Mouse (Mus musculus) kidney, adult 2 months (tissue): ENCODE data around the gene Fbxo41. TPM values are rescaled to one million over a fixed set of nuclear protein-coding genes. Genes with fewer than 3 reads are reported as not detected.

Experiments
- DNase-seq: peaks from one replicate; pipeline ENCODE4 v3.0.0; 2021
- H3K27ac ChIP-seq: fragments of 200-500 bp; 2 replicates; pipeline ENCODE4 v1.5.1; 2012; ENCODE audit warnings: low read depth, low read length, control low read depth, inconsistent platforms; ENCODE audit not compliant: insufficient read depth
- H3K27me3 ChIP-seq: fragments of 200-500 bp; replicated peaks from 2 replicates; pipeline ENCODE4 v1.6.1; 2012; ENCODE audit warnings: mild to moderate bottlenecking, moderate library complexity, low read length, inconsistent platforms; ENCODE audit not compliant: control insufficient read depth, insufficient read depth
- H3K36me3 ChIP-seq: fragments of 200-500 bp; 2 replicates; pipeline ENCODE4 v1.6.1; 2012; ENCODE audit warnings: mild to moderate bottlenecking, moderate library complexity, low read length, inconsistent platforms; ENCODE audit not compliant: control insufficient read depth, insufficient read depth
- H3K4me1 ChIP-seq: fragments of 200-500 bp; 2 replicates; pipeline ENCODE4 v1.6.1; 2011; ENCODE audit warnings: low read length; ENCODE audit not compliant: control insufficient read depth, insufficient read depth
- H3K4me3 ChIP-seq: fragments of 200-500 bp; 2 replicates; pipeline ENCODE4 v1.5.1; 2011; ENCODE audit warnings: mild to moderate bottlenecking, low read depth, low read length, control low read depth; ENCODE audit not compliant: insufficient read depth
- CTCF ChIP-seq: fragments of 200-500 bp; conservative IDR thresholded peaks from 2 replicates; pipeline ENCODE4 v1.5.1; 2011; ENCODE audit warnings: low read depth, mild to moderate bottlenecking, control low read depth, low read length, moderate library complexity, mixed read lengths; ENCODE audit not compliant: insufficient read depth, insufficient read length
- POLR2A ChIP-seq: fragments of 200-500 bp; IDR thresholded peaks from one replicate; pipeline ENCODE4 v1.6.1; 2011; ENCODE audit warnings: low read depth, low read length, control low read depth
- WGBS: fragments of 180-500 bp; shearing (Covaris S2); methylation state at CpG from one replicate; pipeline ENCODE4 v1.1.7; 2018; 5-methylcytosine and 5-hydroxymethylcytosine counted together
- polyA plus RNA-seq: library from polyadenylated mRNA; depleted of rRNA; stranded (reverse); fragments of >200 nt; gene quantifications from 2 replicates; pipeline ENCODE4 v1.2.3, GENCODE M21; 2012

Gene Fbxo41
- polyA plus RNA-seq, 1 experiment = 0.08 TPM

DNA sequence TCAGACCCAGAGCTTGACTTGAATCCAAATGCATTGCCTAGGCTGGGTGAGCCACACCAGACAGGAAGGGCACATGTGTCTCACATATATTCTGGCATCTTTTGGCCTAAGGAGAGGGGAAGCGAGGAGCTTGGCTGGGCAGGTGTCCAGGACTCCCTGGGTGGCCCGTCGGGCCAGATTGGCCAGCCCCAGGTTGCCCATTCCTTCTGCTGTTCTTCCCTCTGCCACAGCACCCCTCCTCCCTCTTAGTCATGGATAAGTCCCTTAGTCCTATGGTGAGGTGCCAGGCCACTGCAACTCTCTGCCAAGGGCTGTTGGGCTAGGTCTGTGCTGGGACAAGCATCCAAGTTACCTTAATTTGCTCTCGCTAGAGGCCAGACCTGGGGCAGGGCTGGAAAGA is 13.1 kb upstream of the Fbxo41 start:
- no peak overlapping the region for H3K4me3 ChIP-seq
- no peak overlapping the region for H3K27ac ChIP-seq
- no peaks in the 10 kb centered on the region for H3K4me1 ChIP-seq
- DNase-seq = no peak
- H3K27me3 ChIP-seq = peaks cover 14% of the 10 kb centered on the region
- no peak for TF ChIP-seq POLR2A
- no peak for TF ChIP-seq CTCF
- H3K36me3 ChIP-seq = no peaks in the 10 kb centered on the region
- WGBS = 82% methylated on average over 4 of the region's 4 CpGs

DNA sequence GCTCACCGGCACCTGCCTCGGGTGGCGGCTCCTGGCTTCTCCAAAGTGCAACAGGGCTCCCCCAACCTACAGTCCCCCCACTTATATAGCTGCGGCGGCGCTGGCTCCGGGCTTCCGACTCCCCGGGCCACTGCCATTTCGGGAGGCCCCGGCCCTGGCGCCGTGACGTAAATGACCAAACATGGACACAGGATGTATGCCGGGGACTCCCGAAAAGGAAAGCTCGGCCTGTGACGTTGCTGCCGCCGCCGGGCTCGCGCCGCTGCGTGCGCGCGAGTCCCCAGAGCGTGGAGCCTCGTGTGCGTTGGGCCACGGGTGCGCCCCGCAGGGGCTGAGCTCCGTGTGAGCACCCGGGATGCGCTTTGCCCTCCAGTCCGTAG is 10.7 kb upstream of the Fbxo41 start, which contains the start of gene Egr4:
Egr4 (minus strand) TSS at position 59 of the 380 bp plus-strand sequence.
- 1% methylated on average over 38 of the region's 38 CpGs for WGBS
- no peak for TF ChIP-seq CTCF
- no peak for TF ChIP-seq POLR2A
- H3K36me3 ChIP-seq = no peaks in the 10 kb centered on the region
- no peaks in the 10 kb centered on the region for H3K4me1 ChIP-seq
- H3K27ac ChIP-seq = no peak within 1 kb of the TSS
- H3K27me3 ChIP-seq = peaks cover 14% of the 10 kb centered on the region
- DNase-seq = no peak
- H3K4me3 ChIP-seq = no peak within 1 kb of the TSS

DNA sequence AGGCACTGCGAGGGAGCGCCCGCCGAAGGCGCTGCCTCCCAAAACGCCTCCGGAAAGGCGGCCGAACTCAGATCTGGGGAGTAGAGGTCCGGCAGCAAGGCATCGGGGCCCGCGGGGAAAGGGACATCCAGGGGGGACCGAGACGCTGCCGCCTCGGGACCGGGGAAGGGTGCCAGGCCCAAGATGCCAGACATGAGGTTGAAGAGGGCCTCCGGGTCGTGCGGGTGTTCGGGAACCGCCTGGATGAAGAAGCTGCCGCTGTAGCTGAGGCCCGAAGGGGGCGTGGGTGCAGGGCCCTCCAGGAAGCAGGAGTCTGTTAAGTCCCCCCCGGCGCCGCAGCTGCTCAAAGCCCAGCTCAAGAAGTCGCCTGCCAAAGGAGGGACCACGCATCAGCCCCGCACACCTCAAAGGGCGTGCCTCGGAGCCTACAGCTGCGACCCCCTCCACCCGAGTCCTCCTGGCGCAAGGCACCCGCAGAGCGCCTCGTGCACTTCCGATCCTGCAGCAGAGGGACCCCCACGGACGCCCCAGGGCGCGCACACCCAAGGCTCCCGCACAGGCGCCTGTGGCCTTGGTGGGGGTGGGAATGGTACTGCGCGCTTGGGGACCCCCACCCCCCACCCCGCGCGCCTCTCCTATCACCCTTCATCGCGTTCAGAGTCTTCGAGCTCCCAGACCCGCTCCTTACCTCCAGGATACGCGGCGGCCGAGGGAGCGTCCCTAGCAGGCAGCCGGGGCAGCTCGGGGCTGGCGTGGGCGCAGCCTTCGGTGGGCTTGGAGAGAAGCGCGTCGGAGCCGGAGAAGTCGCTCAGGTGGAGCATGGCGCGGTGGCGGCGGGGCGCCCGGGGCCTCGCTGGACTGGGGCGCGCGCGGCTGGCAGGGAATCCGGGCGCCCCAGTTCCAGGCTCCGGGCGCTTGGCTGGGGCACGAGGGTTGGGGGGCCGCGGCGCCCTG is 10.1 kb upstream of the Fbxo41 start:
- DNase-seq = no peak
- TF ChIP-seq CTCF (no peak), POLR2A (no peak)
- no peak overlapping the region for H3K27ac ChIP-seq
- peaks cover 14% of the 10 kb centered on the region for H3K27me3 ChIP-seq
- 2% methylated on average over 87 of the region's 90 CpGs for WGBS
- H3K36me3 ChIP-seq = no peaks in the 10 kb centered on the region
- H3K4me3 ChIP-seq = no peak overlapping the region
- no peaks in the 10 kb centered on the region for H3K4me1 ChIP-seq

DNA sequence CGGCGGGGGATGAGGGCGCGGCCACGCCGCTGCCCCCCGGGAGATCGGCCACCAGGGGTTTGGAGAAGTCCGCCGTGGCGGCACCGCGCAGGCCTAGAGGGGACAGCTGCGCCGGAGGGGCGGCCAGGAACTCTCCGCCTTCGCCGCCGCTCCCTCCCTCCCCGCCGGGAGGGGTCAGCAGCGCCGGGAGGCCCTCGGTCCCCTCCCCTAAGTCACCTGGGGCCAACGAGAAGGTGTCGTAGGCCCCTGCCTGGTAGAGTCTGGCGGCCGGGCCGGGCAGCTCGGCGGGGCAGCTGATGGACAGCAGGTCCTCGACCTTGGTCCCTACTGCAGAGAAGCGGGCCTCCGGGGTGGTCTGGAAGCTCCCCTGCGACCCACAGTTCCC is 9.3 kb upstream of the Fbxo41 start:
- Histone ChIP-seq H3K27ac (no peak overlapping the region), H3K4me3 (no peak overlapping the region), H3K36me3 (no peaks in the 10 kb centered on the region), H3K4me1 (no peaks in the 10 kb centered on the region), H3K27me3 (peaks cover 14% of the 10 kb centered on the region)
- no peak for DNase-seq
- no peak for TF ChIP-seq POLR2A
- TF ChIP-seq CTCF = no peak
- WGBS = under 1% methylated on average over 35 of the region's 36 CpGs

DNA sequence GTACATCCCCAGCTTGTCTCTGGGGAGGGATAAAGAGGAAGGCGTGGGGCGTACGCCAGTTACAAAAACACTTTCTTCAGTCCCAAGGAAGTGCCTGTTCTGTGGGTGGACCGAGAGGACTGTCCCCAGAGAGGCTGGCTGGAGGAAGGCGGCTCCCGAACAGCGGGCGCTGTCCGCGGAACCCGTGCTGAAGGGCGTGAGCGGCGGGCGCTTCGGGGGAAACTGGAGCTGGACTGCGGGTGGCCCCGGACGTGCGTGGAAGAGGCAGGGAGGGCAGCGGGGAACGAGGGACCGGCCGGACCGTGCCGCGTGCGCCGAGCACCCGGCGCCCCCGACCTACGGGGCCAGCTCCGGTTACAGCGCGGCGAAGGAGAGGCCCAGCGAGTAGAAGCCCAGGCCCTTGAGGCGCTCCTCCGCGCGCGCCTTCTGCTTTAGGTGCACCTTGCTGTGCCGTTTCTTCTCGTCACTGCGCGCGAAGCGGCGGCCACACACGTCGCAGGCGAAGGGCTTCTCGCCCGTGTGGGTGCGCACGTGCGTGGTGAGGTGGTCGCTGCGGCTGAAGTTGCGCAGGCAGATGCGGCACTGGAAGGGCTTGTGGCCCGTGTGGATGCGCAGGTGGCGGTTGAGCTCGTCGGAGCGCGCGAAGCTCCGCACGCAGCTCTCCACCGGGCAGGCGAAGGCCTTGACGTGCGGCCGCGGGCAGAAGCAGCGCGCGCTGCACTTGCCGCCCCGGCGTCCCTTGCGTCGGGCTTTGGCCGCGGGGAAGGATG is 8.7 kb upstream of the Fbxo41 start:
- peaks cover 14% of the 10 kb centered on the region for H3K27me3 ChIP-seq
- no peaks in the 10 kb centered on the region for H3K4me1 ChIP-seq
- WGBS = 1% methylated on average over 88 of the region's 88 CpGs
- no peak overlapping the region for H3K4me3 ChIP-seq
- no peak for TF ChIP-seq CTCF
- TF ChIP-seq POLR2A = no peak
- peak; percentile 34 for DNase-seq
- H3K36me3 ChIP-seq = no peaks in the 10 kb centered on the region
- no peak overlapping the region for H3K27ac ChIP-seq

DNA sequence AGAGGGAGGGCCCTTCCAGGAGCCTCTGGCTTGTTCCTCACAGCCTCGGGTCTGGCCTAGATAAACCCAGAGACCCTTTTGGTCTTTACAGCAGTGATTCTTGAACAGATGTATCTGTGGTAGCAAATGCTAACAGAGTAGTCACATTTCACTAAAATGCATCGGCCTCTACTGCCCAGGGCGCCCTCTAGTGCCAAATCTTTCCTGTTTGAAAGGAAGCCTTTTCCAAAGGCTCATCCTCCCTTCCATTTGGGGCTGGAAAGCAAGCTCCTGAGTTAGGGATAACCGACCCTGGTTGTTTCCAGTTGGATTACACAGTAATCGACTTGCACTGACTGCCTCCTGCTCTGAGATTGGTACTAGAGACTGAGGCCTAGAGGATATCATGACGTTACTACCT is 7.7 kb upstream of the Fbxo41 start:
- TF ChIP-seq POLR2A (no peak), CTCF (peak; percentile 57)
- Histone ChIP-seq H3K36me3 (no peaks in the 10 kb centered on the region), H3K4me3 (no peak overlapping the region), H3K27ac (no peak overlapping the region), H3K27me3 (peaks cover 14% of the 10 kb centered on the region), H3K4me1 (no peaks in the 10 kb centered on the region)
- DNase-seq = peak; percentile 27
- WGBS = 4% methylated on average over 6 of the region's 6 CpGs

DNA sequence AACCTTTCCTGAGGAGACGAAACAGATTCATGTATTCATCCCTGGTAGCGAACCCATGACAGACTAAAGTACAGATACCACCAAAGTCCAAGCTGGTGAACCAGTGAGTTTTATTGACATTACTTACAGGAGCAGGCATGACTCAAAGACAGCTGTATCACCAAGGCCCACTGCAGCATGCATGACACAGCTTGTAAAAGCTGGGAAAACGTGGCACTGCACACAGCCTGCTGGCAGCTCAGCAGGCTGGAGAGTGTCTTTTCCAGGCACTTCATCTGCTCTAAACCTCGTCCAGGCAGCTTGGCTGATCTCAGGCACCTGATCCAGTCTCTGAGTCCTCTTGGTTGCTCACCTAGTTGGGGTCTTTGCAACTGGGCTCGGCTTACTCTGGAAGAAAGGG is 5.8 kb upstream of the Fbxo41 start:
- H3K27ac ChIP-seq = no peak overlapping the region
- H3K4me3 ChIP-seq = no peak overlapping the region
- DNase-seq = no peak
- H3K27me3 ChIP-seq = peaks cover 13% of the 10 kb centered on the region
- no peak for TF ChIP-seq CTCF
- no peak for TF ChIP-seq POLR2A
- H3K4me1 ChIP-seq = no peaks in the 10 kb centered on the region
- no peaks in the 10 kb centered on the region for H3K36me3 ChIP-seq
- 60% methylated on average over 5 of the region's 5 CpGs for WGBS
